Mouse (Mus musculus) liver, adult (tissue): ENCODE measurements at regions not wholly inside any gene's neighbourhood (a gene's known extent, or its start where the extent isn't known, plus 50 kb on each side); places are given as distances from the start of the nearest gene placed in this dataset.

Source experiments
- GATA4 ChIP-seq: IDR thresholded peaks from 2 replicates; pipeline ENCODE4 v1.6.1; 2014; ENCODE audit warnings: mild to moderate bottlenecking, low read length; ENCODE audit not compliant: insufficient replicate concordance

GRCm38 (mm10) chr1:185519811-185520210 lies 65.2 kb downstream of the Slc30a10 start:
- TF ChIP-seq GATA4, result no peak

- TF ChIP-seq GATA4, result no peak
Observed at GRCm38 (mm10) chr1:185524020-185524419, 69.4 kb downstream of the Slc30a10 start.

GRCm38 (mm10) chr1:185533471-185533870 lies 78.8 kb downstream of the Slc30a10 start:
- TF ChIP-seq GATA4, result no peak

GRCm38 (mm10) chr1:185534129-185534528 lies 79.5 kb downstream of the Slc30a10 start:
- TF ChIP-seq GATA4, result no peak

- TF ChIP-seq GATA4, result no peak
Observed at GRCm38 (mm10) chr1:185535321-185535720, 80.7 kb downstream of the Slc30a10 start.

- no peak for TF ChIP-seq GATA4
Observed at GRCm38 (mm10) chr1:185537236-185537635, 82.6 kb downstream of the Slc30a10 start.

- TF ChIP-seq GATA4, result no peak
Observed at GRCm38 (mm10) chr1:185539458-185539857, 84.8 kb downstream of the Slc30a10 start.

- no peak for TF ChIP-seq GATA4
Observed at GRCm38 (mm10) chr1:185546346-185546745, 91.7 kb downstream of the Slc30a10 start.

- no peak for TF ChIP-seq GATA4
Observed at GRCm38 (mm10) chr1:185572761-185573530, 118.3 kb downstream of the Slc30a10 start.

GRCm38 (mm10) chr1:185574978-185575377 lies 120.3 kb downstream of the Slc30a10 start:
- TF ChIP-seq GATA4, result no peak

- TF ChIP-seq GATA4, result no peak
Observed at GRCm38 (mm10) chr1:185579824-185580223, 125.2 kb downstream of the Slc30a10 start.

- TF ChIP-seq GATA4, result no peak
Observed at GRCm38 (mm10) chr1:185585191-185585870, 130.7 kb downstream of the Slc30a10 start.

- peak; percentile 90; the same call in 1 of the 2 replicates for TF ChIP-seq GATA4
Observed at GRCm38 (mm10) chr1:185587671-185588347, 133.2 kb downstream of the Slc30a10 start.

- no peak for TF ChIP-seq GATA4
Observed at GRCm38 (mm10) chr1:185588348-185588719, 133.7 kb downstream of the Slc30a10 start.

- no peak for TF ChIP-seq GATA4
Observed at GRCm38 (mm10) chr1:185596815-185597214, 142.2 kb downstream of the Slc30a10 start.

GRCm38 (mm10) chr1:185598514-185598913 lies 143.9 kb downstream of the Slc30a10 start:
- TF ChIP-seq GATA4, result no peak
